Mouse (Mus musculus): ENCODE results near the gene Dgkd.

DNA sequence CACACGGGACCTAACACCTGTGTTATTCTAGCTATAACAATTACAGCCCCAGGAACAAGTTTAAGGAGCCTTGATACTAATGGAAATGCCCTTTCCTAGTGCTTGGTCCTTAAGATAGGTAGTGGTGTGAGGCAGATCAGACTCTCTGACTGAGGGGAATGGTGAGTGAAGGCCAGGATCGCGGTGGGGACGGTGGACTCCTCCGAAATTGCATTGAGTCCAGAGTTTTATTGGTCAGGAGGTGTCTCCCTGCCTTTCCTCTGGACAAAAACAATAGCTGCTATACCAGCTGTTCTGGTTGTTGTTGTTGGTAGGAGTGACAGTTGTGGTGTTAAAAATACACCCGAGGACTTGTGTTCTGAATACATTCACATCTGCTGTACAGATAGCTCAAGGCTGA is 1.3 kb downstream of the Dgkd start:
- peak; percentile 8; the same call in 1 of the 2 replicates for TF ChIP-seq CTCF (IDR thresholded peaks at IDR 0.05; ENCODE audit: extremely low read depth, insufficient read length, insufficient replicate concordance, low read depth, low read length)
- TF ChIP-seq POLR2A (IDR thresholded peaks at IDR 0.05; ENCODE audit: low read depth, low read length), result no peak

All from small intestine, adult 2 months (tissue).